Mouse (Mus musculus) spleen, adult 2 months (tissue): ENCODE results near the gene Esr1.

Experiments
- CTCF ChIP-seq: fragments of 200-500 bp; IDR thresholded peaks from 2 replicates; pipeline ENCODE4 v1.5.1; 2011; ENCODE audit warnings: mild to moderate bottlenecking, inconsistent platforms; ENCODE audit not compliant: insufficient read depth, insufficient read length, insufficient replicate concordance; ENCODE audit errors: extremely low read depth
- POLR2A ChIP-seq: fragments of 200-500 bp; IDR thresholded peaks from 2 replicates; pipeline ENCODE4 v1.6.1; 2011; ENCODE audit warnings: low read depth, low read length, inconsistent platforms

- TF ChIP-seq POLR2A, result no peak
- TF ChIP-seq CTCF, result no peak
These were observed 382.4 kb downstream of the Esr1 start for GRCm38 (mm10) chr10:4993802-4994201.
